Mouse (Mus musculus): ENCODE results near the gene Khnyn. TPM values are rescaled to one million over a fixed set of nuclear protein-coding genes. Genes with fewer than 3 reads are reported as not detected.

Khnyn gene
- polyA plus RNA-seq, 1 experiment = 47.4 TPM

DNA sequence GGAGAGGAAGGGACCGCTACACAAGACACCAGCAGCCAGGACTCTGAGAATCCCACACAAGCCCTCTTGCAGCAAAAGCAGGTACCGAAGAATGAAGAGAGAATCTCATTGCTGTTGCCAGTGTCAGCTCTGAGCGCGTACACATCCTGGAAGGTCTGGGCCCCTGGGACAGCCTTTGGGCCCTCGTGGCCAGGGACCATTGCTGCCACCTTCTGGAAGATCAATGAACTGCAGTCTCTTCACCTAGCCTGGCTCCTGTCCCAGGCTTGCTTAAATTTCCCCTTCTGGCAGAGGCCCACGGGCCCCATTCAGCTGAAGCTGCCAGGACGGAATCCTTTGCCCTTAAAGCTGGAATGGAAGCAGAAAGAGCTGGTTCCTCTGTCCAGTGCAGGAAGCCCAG is 21.0 kb upstream of the Khnyn start:
- H3K27me3 ChIP-seq (ENCODE audit: control insufficient read depth, insufficient read depth, low read length) = no peaks in the 10 kb centered on the region
- TF ChIP-seq POLR2A (IDR thresholded peaks at IDR 0.05; ENCODE audit: borderline replicate concordance, insufficient read depth, low read length) = no peak
- TF ChIP-seq CTCF (IDR thresholded peaks at IDR 0.05; ENCODE audit: borderline replicate concordance, insufficient read depth, low read depth, low read length) = peak; percentile 90
- no peaks in the 10 kb centered on the region for H3K4me1 ChIP-seq (ENCODE audit: control insufficient read depth, insufficient read depth, low read length)
- WGBS = 19% methylated on average over 7 of the region's 7 CpGs
- no peak overlapping the region for H3K4me3 ChIP-seq (replicated peaks; ENCODE audit: insufficient read depth, low read depth, low read length)
- H3K27ac ChIP-seq (ENCODE audit: insufficient read depth, low read length) = no peak overlapping the region
- peak; percentile 70 to 79 for DNase-seq

DNA sequence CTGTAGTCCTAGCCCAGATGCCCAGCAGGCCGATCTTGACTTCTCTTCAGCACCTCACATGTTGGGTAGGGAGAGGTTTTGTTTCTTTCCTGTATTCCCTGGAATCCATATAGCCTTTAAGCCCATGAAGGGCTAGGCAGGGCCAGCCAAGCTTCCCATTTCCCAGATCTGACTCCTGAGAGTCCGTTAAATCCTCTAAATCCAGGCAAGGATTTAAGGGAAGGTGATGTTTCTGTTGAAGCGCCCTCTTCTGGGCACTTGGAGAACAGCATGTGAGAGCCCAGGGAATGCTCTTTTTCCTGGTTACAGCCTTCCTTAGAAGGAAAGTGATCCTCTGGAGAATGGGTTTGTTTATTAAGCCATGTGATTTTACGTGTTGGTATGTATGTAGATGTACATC is 17.8 kb upstream of the Khnyn start:
- no peak overlapping the region for H3K4me3 ChIP-seq (replicated peaks; ENCODE audit: insufficient read depth, low read depth, low read length)
- peak; percentile 60 to 75 for DNase-seq
- no peak overlapping the region for H3K27ac ChIP-seq (ENCODE audit: insufficient read depth, low read length)
- H3K27me3 ChIP-seq (ENCODE audit: control insufficient read depth, insufficient read depth, low read length) = no peaks in the 10 kb centered on the region
- H3K4me1 ChIP-seq (ENCODE audit: control insufficient read depth, insufficient read depth, low read length) = no peaks in the 10 kb centered on the region
- TF ChIP-seq POLR2A (IDR thresholded peaks at IDR 0.05; ENCODE audit: borderline replicate concordance, insufficient read depth, low read length) (no peak), CTCF (IDR thresholded peaks at IDR 0.05; ENCODE audit: borderline replicate concordance, insufficient read depth, low read depth, low read length) (peak; percentile 74)
- WGBS = 26% methylated on average over 4 of the region's 4 CpGs

DNA sequence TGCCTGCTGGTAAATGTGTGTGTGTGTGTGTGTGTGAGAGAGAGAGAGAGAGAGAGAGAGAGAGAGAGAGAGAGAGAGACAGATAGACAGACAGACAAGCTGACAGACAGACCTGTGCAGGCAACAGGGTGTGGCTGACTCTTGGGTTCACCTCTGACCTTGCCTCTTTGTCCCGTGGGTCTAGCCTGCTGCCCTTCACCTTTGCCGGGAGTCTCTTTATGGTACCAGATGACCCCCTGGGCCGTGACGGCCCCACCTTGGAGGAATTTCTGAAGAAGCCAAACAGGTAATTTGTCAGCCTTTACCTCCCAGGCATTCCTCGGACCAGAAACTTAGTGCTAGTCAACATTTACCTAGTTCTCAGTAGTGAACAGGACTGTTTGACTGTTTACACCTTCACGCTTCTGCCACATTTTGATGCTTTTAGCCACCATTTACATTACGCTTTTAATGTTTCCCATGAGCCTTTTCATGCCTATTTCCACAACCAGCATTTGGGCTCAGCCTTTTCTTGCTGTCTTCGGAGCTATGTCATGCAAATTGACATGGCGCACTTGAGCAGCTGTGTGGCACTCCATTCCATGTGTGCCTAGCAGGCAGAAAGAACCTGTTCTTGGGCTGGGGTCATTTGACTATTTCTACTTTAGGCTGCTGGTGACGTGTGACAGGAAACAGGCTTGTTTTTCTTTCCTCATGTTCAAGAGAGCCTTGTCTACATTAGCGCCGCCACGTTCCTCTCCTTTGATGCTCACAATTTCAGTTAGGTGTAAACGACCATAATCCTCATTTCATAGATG is 16.3 kb upstream of the Khnyn start:
- TF ChIP-seq CTCF (IDR thresholded peaks at IDR 0.05; ENCODE audit: borderline replicate concordance, insufficient read depth, low read depth, low read length) (no peak), POLR2A (IDR thresholded peaks at IDR 0.05; ENCODE audit: borderline replicate concordance, insufficient read depth, low read length) (no peak)
- no peak overlapping the region for H3K27ac ChIP-seq (ENCODE audit: insufficient read depth, low read length)
- no peaks in the 10 kb centered on the region for H3K27me3 ChIP-seq (ENCODE audit: control insufficient read depth, insufficient read depth, low read length)
- H3K4me3 ChIP-seq (replicated peaks; ENCODE audit: insufficient read depth, low read depth, low read length) = no peak overlapping the region
- peaks cover 11% of the 10 kb centered on the region for H3K4me1 ChIP-seq (ENCODE audit: control insufficient read depth, insufficient read depth, low read length)
- whole genome bisulfite sequencing = 92% methylated on average over 14 of the region's 14 CpGs
- DNase-seq = no peak

DNA sequence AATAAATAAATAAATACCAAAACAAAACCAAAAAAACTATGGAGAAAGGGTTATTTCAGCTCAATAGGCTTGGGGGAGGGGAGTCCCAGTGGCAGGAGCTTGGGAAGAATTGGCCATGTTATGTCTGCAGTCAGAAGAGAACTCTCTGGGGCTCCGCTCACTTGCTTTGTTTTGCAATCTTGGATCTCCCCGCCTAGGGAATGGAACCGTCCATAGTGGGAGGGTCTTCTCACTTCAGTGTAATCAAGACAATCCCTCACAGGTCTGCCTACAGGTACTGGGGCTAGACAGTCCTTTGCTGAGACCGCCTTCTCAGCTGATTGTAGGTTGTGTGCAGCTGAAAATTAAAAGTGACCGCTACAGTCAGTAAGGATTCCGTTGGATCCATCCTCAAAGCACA is 15.2 kb upstream of the Khnyn start:
- Histone ChIP-seq H3K4me1 (ENCODE audit: control insufficient read depth, insufficient read depth, low read length) (peaks cover 17% of the 10 kb centered on the region), H3K27ac (ENCODE audit: insufficient read depth, low read length) (no peak overlapping the region), H3K4me3 (replicated peaks; ENCODE audit: insufficient read depth, low read depth, low read length) (no peak overlapping the region), H3K27me3 (ENCODE audit: control insufficient read depth, insufficient read depth, low read length) (no peaks in the 10 kb centered on the region)
- DNase-seq = no peak
- TF ChIP-seq CTCF (IDR thresholded peaks at IDR 0.05; ENCODE audit: borderline replicate concordance, insufficient read depth, low read depth, low read length) = no peak
- TF ChIP-seq POLR2A (IDR thresholded peaks at IDR 0.05; ENCODE audit: borderline replicate concordance, insufficient read depth, low read length) = no peak
- over 99% methylated on average over 6 of the region's 6 CpGs for WGBS

DNA sequence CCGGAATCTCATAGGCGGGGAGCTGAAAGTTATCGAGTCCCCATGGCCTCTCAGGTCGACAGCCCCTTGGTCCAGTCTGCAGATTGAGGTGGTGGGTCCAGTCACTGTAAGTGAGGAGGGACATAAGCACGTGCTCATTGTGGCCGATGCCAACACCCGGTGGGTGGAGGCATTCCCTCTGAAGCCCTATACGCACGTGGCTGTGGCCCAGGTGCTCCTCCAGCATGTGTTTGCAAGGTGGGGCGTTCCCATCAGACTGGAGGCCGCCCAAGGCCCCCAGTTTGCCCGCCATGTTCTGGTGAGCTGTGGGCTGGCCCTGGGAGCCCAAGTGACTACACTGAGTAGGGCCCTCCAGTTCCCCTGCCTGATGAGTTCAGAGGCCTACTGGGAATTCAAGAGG is 12.7 kb upstream of the Khnyn start:
- no peak for DNase-seq
- no peak for TF ChIP-seq POLR2A (IDR thresholded peaks at IDR 0.05; ENCODE audit: borderline replicate concordance, insufficient read depth, low read length)
- TF ChIP-seq CTCF (IDR thresholded peaks at IDR 0.05; ENCODE audit: borderline replicate concordance, insufficient read depth, low read depth, low read length) = no peak
- 86% methylated on average over 12 of the region's 12 CpGs for WGBS
- Histone ChIP-seq H3K27ac (ENCODE audit: insufficient read depth, low read length) (no peak overlapping the region), H3K4me3 (replicated peaks; ENCODE audit: insufficient read depth, low read depth, low read length) (no peak overlapping the region), H3K27me3 (ENCODE audit: control insufficient read depth, insufficient read depth, low read length) (no peaks in the 10 kb centered on the region), H3K4me1 (ENCODE audit: control insufficient read depth, insufficient read depth, low read length) (peaks cover 17% of the 10 kb centered on the region)

DNA sequence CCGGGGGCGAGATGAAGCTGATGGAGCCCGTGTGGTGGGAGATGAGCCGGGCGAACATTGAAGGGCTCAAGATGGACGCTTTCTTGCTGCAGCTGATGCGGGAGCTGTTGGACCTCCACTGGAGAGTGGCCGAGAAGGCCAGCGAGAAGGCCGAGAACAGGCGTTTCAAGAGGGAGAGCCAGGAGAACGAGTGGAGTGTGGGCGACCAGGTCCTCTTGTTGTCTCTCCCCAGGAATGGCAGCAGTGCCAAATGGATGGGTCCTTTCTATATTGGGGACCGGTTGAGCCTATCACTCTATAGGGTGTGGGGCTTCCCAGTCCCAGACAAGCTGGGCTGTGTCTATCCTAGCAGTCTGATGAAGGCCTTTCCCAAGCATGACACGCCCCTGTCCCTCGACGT is 12.2 kb upstream of the Khnyn start:
- 90% methylated on average over 17 of the region's 17 CpGs for WGBS
- Histone ChIP-seq H3K27ac (ENCODE audit: insufficient read depth, low read length) (no peak overlapping the region), H3K27me3 (ENCODE audit: control insufficient read depth, insufficient read depth, low read length) (no peaks in the 10 kb centered on the region), H3K4me1 (ENCODE audit: control insufficient read depth, insufficient read depth, low read length) (peaks cover 20% of the 10 kb centered on the region), H3K4me3 (replicated peaks; ENCODE audit: insufficient read depth, low read depth, low read length) (no peak overlapping the region)
- TF ChIP-seq CTCF (IDR thresholded peaks at IDR 0.05; ENCODE audit: borderline replicate concordance, insufficient read depth, low read depth, low read length) (no peak), POLR2A (IDR thresholded peaks at IDR 0.05; ENCODE audit: borderline replicate concordance, insufficient read depth, low read length) (no peak)
- no peak for DNase-seq

DNA sequence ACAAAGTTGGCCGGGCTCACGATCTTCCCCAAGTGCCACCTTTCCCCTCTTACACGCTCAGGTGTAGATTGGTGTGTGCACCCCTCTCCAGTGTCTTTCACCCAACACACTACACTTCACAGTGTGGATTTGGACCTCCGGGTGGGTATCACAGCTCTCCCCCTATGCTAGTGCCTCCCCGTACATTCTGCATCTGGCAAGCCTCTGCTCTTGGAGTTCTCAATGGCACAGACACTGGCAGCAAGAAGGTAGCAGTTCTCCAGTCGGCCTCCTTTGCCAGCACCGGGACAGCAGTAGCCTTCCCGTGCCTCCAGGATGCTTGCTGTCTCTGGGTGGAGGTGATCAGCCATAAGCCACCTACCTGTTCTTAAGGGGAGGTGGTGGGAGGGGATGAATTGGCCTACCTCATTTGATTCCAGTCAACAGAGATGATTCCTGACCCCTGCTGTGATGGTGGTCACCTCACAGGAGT is 11.5 kb upstream of the Khnyn start:
- peak overlapping the region; percentile 25 for H3K4me3 ChIP-seq (replicated peaks; ENCODE audit: insufficient read depth, low read depth, low read length)
- peaks cover 24% of the 10 kb centered on the region for H3K4me1 ChIP-seq (ENCODE audit: control insufficient read depth, insufficient read depth, low read length)
- peak overlapping the region; percentile 61 for H3K27ac ChIP-seq (ENCODE audit: insufficient read depth, low read length)
- TF ChIP-seq POLR2A (IDR thresholded peaks at IDR 0.05; ENCODE audit: borderline replicate concordance, insufficient read depth, low read length) (no peak), CTCF (IDR thresholded peaks at IDR 0.05; ENCODE audit: borderline replicate concordance, insufficient read depth, low read depth, low read length) (0 out of 2 replicates have a peak, but pooled peaks have one; percentile 3)
- H3K27me3 ChIP-seq (ENCODE audit: control insufficient read depth, insufficient read depth, low read length) = no peaks in the 10 kb centered on the region
- WGBS = 59% methylated on average over 8 of the region's 8 CpGs
- DNase-seq = no peak
